22 mouse cellular contexts compared by ENCODE assay signal in genomic region chr4:136035078-136035477, GRCm38 (mm10). TPM values are rescaled to one million over a fixed set of nuclear protein-coding genes. Genes with fewer than 3 reads are reported as not detected.
DNase-seq lines count a peak whose midpoint lies in the region; ATAC-seq and TF ChIP-seq lines count a peak whose summit lies in the region.
"Had no signal": no experiment of that assay in that cellular context is flagged by ENCODE, and none has a peak within 500 bp of the region (broad histone marks: within the 10 kb centered on the region; RNA-seq: fewer than 3 reads in every experiment).

No protein-coding gene starts in this region.

- no peak for TF ChIP-seq CTCF in G1E (IDR thresholded peaks at IDR 0.05; ENCODE audit: low read depth, low read length)

- no peak overlapping the region; the same call in 1 of the 2 replicates for H3K4me3 ChIP-seq in G1E (ENCODE audit: low read depth, low read length)
- no peak overlapping the region for H3K4me3 ChIP-seq in macrophage (ENCODE audit: inconsistent target)
- H3K4me3 ChIP-seq: embryonic facial prominence, embryonic 12.5 days; gastrocnemius, adult 2 months; heart, embryonic 10.5 days; hindbrain, embryonic 10.5 days; intestine, embryonic 15.5 days; limb, embryonic 13.5 days had no signal

- ATAC-seq in G1E (ENCODE audit: extremely low read depth, insufficient number of reproducible peaks, low FRiP score, poor library complexity, severe bottlenecking) = peak; percentile 15; the same call in 1 of the 2 replicates
- ATAC-seq in common myeloid progenitor, adult 5-6 weeks (replicated peaks; ENCODE audit: low read depth, poor library complexity, severe bottlenecking) = peak; percentile 59
- ATAC-seq: hindbrain, embryonic 16.5 days; intestine, embryonic 15.5 days had no signal

- H3K4me1 ChIP-seq in G1E (ENCODE audit: insufficient read depth, low read depth, low read length) = peaks cover 57% of the 10 kb centered on the region

- H3K9me3 ChIP-seq in G1E (replicated peaks) = no peaks in the 10 kb centered on the region
- H3K9me3 ChIP-seq: embryonic facial prominence, embryonic 12.5 days; heart, embryonic 10.5 days; hindbrain, embryonic 10.5 days; intestine, embryonic 15.5 days; limb, embryonic 13.5 days had no signal

- H3K27ac ChIP-seq in macrophage = peak overlapping the region; percentile 34
- H3K27ac ChIP-seq: embryonic facial prominence, embryonic 12.5 days; gastrocnemius, adult 2 months; heart, embryonic 10.5 days; hindbrain, embryonic 10.5 days; intestine, embryonic 15.5 days; limb, embryonic 13.5 days had no signal

- peak; percentile 63 for DNase-seq in A20 (ENCODE audit: low read depth, low spot score)
- DNase-seq in G1E (ENCODE audit: low spot score) = no peak
- DNase-seq in gastrocnemius, adult 18-20 months (ENCODE audit: low spot score) = no peak
- DNase-seq in kidney, postnatal 4 days = no peak
- DNase-seq in kidney, postnatal 25 days = no peak
- no peak for DNase-seq in gastrocnemius, postnatal 36 days
- DNase-seq: adrenal gland, postnatal 14 days; cerebellum, adult 11-12 months; cerebellum, postnatal 10 days; gastrocnemius, adult 2 months; kidney, postnatal 36 days; lung, embryonic 14.5 days; spleen, adult 18-20 months; thymus, postnatal 25 days had no signal

- H3K36me3 ChIP-seq in G1E (replicated peaks) (no peaks in the 10 kb centered on the region), macrophage (ENCODE audit: inconsistent target) (no peaks in the 10 kb centered on the region)
- H3K36me3 ChIP-seq: embryonic facial prominence, embryonic 12.5 days; heart, embryonic 10.5 days; hindbrain, embryonic 10.5 days; intestine, embryonic 15.5 days; limb, embryonic 13.5 days had no signal

- 33% methylated on average over 4 of the region's 4 CpGs for WGBS in macrophage (ENCODE audit: missing documents)

- H3K27me3 ChIP-seq in G1E (ENCODE audit: insufficient read depth, low read length) = no peaks in the 10 kb centered on the region
- H3K27me3 ChIP-seq: embryonic facial prominence, embryonic 12.5 days; intestine, embryonic 15.5 days; limb, embryonic 13.5 days had no signal

- no peaks in the 10 kb centered on the region for H3K79me2 ChIP-seq in macrophage (ENCODE audit: inconsistent target)

- intact Hi-C loops in gastrocnemius, postnatal 36 days (cut with DNase I) = no loop called here

RNA-seq across cellular contexts. Expression of gene Eloa, which starts 13.5 kb away (rescaled TPM):
- 108 and 113 TPM in 2 replicates for total RNA-seq in G1E (2014; fragmentation: Nextera tagmentation)
- 51.6 and 56.0 TPM in 2 replicates for total RNA-seq in G1E (2017)
- polyA plus RNA-seq in G1E (2012) = 9.7 and 12.9 TPM in 2 replicates
- 48.3 and 52.5 TPM in 2 replicates for total RNA-seq in common myeloid progenitor, adult 5-6 weeks (2017)
- total RNA-seq in macrophage (2018; cell fraction: chromatin; rRNA removed) = 10 to 100 TPM; 18.4 to 67.4 (median 37.6) TPM
- 100 to 1,000 TPM in 1 of 26 experiments, 10 to 100 TPM in 25; 45.3 to 103 (median 79.2) TPM for total RNA-seq in macrophage (2018; cell fraction: cytosol; rRNA removed)
- total RNA-seq in macrophage (2018; cell fraction: nucleus; rRNA removed) = 10 to 100 TPM; 30.2 to 99.8 (median 57.5) TPM
- 60.5 to 79.3 TPM (median 67.6 TPM) in 3 replicates for polyA plus RNA-seq in macrophage (2018)
- total RNA-seq in gastrocnemius, adult 18-20 months (2021) = 10 to 100 TPM; 62.0 to 62.3 TPM
- 10 to 100 TPM; 50.3 to 60.4 TPM for total RNA-seq in gastrocnemius, postnatal 36 days (2021)

RNA-seq across cellular contexts. Expression of gene Rpl11, which starts 18.1 kb away (rescaled TPM):
- total RNA-seq in G1E (2014; fragmentation: Nextera tagmentation) (1,598 and 1,903 TPM in 2 replicates), G1E (2017) (563 and 967 TPM in 2 replicates)
- polyA plus RNA-seq in G1E (2012) (1,685 and 1,796 TPM in 2 replicates), macrophage (2018) (697 to 1,008 TPM (median 879 TPM) in 3 replicates)
- total RNA-seq in common myeloid progenitor, adult 5-6 weeks (2017) = 1,101 and 1,166 TPM in 2 replicates
- total RNA-seq in macrophage (2018; cell fraction: chromatin; rRNA removed) = 100 to 1,000 TPM in 16 of 26 experiments, 10 to 100 TPM in 10; 65.0 to 198 (median 103) TPM
- 100 to 1,000 TPM; 420 to 954 (median 567) TPM for total RNA-seq in macrophage (2018; cell fraction: cytosol; rRNA removed)
- total RNA-seq in macrophage (2018; cell fraction: nucleus; rRNA removed) = 100 to 1,000 TPM in 25 of 26 experiments, 10 to 100 TPM in 1; 92.9 to 207 (median 136) TPM
- 100 to 1,000 TPM; 249 to 252 TPM for total RNA-seq in gastrocnemius, adult 18-20 months (2021)
- 100 to 1,000 TPM; 188 to 251 TPM for total RNA-seq in gastrocnemius, postnatal 36 days (2021)

RNA-seq across cellular contexts. Expression of gene Pithd1, which starts 48.0 kb away (rescaled TPM):
- total RNA-seq in G1E (2014; fragmentation: Nextera tagmentation) (26.1 and 34.9 TPM in 2 replicates), G1E (2017) (51.0 and 60.9 TPM in 2 replicates)
- polyA plus RNA-seq in G1E (2012) (41.0 and 71.7 TPM in 2 replicates), macrophage (2018) (21.2 to 24.6 TPM (median 22.0 TPM) in 3 replicates)
- total RNA-seq in common myeloid progenitor, adult 5-6 weeks (2017) = 21.1 and 30.6 TPM in 2 replicates
- 10 to 100 TPM in 15 of 26 experiments, 1 to 10 TPM in 11; 1.5 to 33.8 (median 12.7) TPM for total RNA-seq in macrophage (2018; cell fraction: chromatin; rRNA removed)
- 10 to 100 TPM in 21 of 26 experiments, 1 to 10 TPM in 5; 8.3 to 22.3 (median 13.6) TPM for total RNA-seq in macrophage (2018; cell fraction: cytosol; rRNA removed)
- total RNA-seq in macrophage (2018; cell fraction: nucleus; rRNA removed) = 10 to 100 TPM in 3 of 26 experiments, 1 to 10 TPM in 23; 1.3 to 18.9 (median 7.0) TPM
- total RNA-seq in gastrocnemius, adult 18-20 months (2021) = 10 to 100 TPM; 25.3 to 26.3 TPM
- total RNA-seq in gastrocnemius, postnatal 36 days (2021) = 10 to 100 TPM; 21.3 to 23.9 TPM
